Mouse (Mus musculus): Measurements from ENCODE around the gene Msi2. TPM values are rescaled to one million over a fixed set of nuclear protein-coding genes. Genes with fewer than 3 reads are reported as not detected.

The Msi2 gene
- total RNA-seq, 4 experiments from 2014 or later: 129 to 155 (median 139) TPM

DNA sequence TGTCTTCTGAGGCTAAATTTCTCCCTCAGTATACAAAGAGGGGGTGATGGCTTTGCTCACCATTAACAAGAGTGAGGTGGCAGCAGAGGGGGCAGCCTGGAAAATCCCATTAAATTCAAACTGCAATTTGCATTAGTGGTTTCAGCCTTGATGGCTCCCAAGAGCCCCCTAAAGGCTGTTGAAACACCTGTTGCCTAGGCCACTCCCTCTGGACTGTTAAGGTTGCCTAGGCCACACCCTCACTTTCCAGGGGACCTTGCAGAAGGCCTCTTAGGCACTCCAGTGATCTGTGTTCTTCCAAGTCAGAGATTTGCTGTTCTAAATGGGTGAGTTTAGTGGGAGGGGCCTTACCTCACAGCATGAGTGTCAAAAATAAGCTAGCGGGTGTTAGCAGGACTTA, 232.3 kb downstream of the Msi2 start:
- no peak for DNase-seq (ENCODE audit: low spot score in 2 of 2)

GRCm38 (mm10) chr11:88485088-88485487, 233.2 kb downstream of the Msi2 start:
- DNase-seq (ENCODE audit: low spot score in 2 of 2): no peak

DNA sequence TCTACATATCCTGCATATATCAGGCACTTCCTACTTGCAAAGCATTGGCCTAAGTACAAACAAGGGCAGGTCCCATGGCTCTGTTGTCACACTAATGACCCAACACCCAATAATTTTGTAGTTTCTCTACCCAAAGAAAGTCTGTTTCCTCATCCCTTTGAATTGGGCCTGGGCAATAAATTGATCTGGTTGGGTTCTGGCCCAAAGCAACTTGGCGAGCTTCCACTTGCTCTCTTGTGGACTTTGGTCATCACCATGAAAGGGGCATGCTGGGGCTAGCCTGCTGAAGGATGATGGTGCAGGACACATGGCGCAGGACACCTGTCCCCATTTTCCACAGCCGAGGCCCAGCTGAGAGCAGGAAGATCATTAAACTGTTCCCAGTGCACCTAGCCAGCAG, 234.3 kb downstream of the Msi2 start:
- DNase-seq (ENCODE audit: low spot score in 2 of 2): no peak

DNA sequence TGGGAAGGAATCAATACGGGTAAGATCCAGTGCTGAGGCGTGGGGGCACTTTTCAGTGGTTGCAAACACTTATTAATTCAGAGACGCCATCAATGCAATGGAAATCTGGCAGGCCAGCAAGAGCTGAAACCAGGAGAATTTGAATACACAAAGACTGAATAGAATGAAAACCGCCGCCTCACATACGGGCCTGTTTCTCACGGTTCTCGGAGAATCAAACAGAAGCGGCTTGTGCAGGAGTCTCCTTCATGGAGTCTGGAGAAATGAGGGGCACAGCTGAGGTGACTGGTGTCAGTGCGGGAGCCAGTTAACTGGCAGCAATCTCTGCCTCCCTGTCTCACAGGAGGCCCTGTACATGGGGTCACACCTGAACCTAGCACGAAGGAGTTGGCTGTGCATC, 235.7 kb downstream of the Msi2 start:
- DNase-seq (ENCODE audit: low spot score in 2 of 2): no peak

DNA sequence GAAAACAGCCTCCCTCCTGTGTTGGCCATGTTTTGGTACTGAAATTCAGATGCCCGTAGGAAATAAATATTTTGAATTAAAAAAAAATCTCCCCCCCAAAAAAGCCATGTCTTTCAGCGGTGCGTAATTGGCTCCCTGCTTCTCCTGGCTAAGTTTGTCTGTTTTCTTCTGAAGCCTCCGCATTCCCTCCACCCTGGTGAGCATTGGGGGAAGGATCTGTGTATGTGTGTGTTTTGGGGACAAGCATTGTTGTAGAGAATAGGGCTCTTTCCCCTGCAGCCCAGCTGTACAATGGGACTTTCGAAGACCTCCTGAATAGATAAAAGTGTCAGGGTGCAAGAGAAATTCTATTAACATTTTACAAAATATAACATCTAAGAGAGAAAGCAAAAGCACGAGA, 236.1 kb downstream of the Msi2 start:
- DNase-seq (ENCODE audit: low spot score in 2 of 2): no peak

DNA sequence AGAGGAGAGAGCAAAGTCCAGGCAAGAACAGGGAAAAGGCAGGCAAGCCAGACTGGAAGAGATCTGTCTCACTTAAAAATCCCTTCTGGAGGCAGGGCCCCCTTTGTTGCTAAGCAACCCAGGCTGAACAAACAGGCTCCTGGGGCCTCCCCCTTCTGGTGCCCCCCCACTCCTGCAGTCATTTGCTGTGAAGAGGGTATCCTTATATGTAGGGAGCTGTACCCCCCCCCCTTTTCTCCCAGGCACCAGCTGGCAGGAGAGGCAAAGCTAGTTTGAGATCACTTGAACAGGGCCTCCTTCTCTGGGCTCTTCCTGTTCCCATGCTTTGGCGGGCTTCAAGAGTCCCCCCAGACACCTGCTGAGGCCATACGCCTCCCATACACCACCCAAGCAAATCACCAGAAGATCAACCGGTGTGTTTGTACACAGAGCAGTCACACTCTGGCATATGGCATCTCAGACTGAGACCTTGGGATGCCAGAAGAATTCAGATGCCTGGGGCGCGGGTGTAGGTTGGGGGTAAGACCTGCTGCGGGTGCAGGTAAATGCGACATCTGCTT, 236.6 kb downstream of the Msi2 start:
- DNase-seq (ENCODE audit: low spot score in 2 of 2): no peak

DNA sequence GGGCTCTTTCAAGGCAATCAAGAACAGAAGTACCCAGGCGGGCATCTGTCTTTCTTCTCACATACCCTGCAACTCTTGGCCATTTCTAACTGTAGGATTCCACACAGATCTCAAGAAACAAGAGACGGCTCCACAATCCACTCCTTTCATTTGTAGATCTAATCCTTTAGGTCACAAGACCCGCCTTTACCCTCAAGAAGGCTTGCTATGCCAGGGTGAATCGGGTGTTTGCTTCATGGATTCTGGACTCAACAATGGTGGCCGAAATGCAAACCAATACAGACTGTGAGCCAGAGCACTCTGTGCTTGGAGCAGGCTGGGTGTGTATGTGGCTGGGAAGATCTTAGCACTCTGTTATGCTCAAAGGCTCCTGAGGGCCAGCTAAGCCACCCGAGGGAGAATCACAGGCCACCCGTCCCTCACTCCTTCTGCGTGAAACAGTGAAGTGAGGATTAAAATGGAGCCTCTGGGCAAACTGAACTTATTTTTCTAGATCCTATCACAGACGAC, 237.2 kb downstream of the Msi2 start:
- no peak for DNase-seq (ENCODE audit: low spot score in 2 of 2)

DNA sequence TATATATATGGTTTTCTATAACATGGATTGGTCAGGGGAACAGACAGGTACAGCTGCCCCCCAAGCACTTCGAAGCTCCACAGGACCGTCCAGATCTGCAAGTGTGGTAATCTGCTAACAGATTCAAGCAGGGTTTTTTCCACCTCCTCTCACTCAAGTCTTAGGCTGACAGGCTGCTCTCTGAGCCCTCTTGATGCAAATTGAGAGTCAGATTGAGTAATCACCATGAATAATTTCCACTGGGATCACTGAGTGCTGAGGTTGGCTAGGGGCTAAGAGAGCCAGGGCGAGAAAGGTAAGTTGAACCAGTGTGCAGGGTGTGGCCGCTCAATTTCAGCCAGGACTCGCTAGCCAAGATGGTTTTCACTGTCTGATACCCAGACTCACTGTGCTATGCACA, 238.8 kb downstream of the Msi2 start:
- no peak for DNase-seq (ENCODE audit: low spot score in 2 of 2)

GRCm38 (mm10) chr11:88474889-88475440, 243.3 kb downstream of the Msi2 start:
- no peak for DNase-seq (ENCODE audit: low spot score in 2 of 2)

GRCm38 (mm10) chr11:88472731-88473130, 245.6 kb downstream of the Msi2 start:
- DNase-seq (ENCODE audit: low spot score in 2 of 2): no peak

- peak in 1 of 2 experiments; percentile 46 for DNase-seq (ENCODE audit: low spot score in 2 of 2)
These were observed 246.2 kb downstream of the Msi2 start for GRCm38 (mm10) chr11:88471981-88472647.

- DNase-seq (ENCODE audit: low spot score in 2 of 2): no peak
These were observed 247.7 kb downstream of the Msi2 start for GRCm38 (mm10) chr11:88470599-88470998.

DNA sequence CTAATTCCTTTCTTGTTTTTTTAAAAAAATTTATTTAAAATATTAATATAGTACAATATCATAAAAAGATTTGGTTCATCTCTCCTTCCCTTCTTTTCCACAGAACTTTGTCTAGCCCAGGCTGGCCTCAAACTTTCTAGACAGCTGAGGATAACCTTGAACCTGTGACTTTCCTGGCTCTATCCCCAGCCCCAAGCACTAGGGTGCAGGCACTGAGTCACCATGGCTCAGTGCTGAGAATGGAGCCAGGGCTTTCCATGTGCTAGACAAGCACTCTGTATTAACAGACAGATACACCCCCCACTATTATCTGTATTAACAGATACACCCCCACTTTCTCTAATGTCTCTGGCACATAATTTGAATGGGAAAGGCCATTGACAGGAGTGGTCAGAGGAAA, 249.3 kb downstream of the Msi2 start:
- no peak for DNase-seq (ENCODE audit: low spot score in 2 of 2)

DNA sequence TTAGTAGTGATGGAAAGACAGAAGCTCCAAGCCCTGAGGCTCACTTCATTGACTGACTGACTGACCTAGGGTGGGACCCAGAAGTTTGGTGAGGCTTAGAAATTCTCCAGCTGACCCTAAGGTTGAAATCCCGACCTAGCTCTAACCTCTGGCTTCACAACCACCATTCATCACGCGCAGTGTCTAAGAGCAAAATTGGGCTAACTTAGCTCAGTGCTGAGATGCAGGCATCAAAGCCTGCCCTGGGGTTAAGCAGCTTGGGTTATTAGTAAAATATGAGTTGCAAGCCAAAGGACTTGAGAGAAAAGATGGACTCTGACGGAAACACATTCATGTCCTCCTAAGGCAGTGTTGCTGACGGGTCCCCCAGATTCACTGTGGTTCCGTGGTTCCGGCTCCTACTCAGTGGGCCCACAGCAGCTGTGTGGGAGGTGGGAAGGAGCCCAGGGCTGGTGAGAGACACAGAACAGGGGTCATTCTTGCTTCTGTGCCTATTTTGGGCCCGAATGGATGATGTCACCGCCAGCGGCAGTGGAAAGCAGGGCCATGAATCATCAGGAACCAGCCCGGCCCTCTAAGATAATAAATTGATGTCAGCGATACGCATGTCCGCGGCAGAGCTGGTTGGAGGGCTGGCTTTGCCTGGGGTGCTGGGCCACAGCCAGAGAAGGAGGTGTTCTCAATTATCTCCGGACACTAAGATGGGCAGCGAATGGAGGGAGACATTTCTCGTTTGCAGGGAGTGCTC, 250.6 kb downstream of the Msi2 start:
- DNase-seq (ENCODE audit: low spot score in 2 of 2): peak in 1 of 2 experiments; percentile 37

DNA sequence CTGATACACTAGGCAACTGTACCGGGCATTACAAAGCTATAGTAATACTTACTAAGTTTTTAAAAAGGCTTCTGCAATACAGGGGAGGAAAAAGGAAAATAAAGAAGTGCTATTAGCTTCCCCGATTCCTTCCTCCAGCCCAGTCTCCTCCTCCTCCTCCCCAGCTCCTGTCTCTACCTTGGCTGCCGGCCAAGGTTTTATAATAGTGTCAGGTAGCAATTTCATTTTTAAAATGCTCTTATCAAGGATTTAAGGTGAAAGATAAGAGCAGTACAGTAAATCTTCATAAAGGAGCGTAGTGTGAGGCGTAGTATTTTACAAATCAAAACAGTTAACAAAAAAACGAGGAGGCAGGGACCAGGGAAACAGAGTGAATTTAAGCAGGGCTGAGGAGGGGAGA, 254.4 kb downstream of the Msi2 start:
- no peak for DNase-seq (ENCODE audit: low spot score in 2 of 2)

- DNase-seq (ENCODE audit: low spot score in 2 of 2): no peak
These were observed 255.5 kb downstream of the Msi2 start for GRCm38 (mm10) chr11:88462789-88463188.

DNA sequence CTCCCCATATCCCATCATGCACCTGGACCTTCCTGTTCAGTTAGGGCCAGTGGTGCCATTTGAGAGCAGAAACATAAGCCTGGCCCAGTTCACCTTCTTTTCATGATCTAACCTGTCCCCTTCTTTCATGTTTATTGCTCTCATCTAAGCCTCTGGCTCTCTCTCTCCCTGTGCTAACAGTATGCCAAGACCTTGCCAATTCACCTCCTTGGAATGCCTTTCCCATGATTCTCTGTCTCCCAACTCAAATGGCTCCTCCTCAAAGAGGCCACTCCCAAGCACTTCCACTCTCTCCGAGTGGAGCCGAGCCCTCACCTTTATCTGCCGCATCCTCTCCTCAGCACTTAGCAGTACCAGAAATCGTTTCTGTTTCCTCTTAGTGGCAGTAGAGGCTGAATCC, 256.7 kb downstream of the Msi2 start:
- no peak for DNase-seq (ENCODE audit: low spot score in 2 of 2)

DNA sequence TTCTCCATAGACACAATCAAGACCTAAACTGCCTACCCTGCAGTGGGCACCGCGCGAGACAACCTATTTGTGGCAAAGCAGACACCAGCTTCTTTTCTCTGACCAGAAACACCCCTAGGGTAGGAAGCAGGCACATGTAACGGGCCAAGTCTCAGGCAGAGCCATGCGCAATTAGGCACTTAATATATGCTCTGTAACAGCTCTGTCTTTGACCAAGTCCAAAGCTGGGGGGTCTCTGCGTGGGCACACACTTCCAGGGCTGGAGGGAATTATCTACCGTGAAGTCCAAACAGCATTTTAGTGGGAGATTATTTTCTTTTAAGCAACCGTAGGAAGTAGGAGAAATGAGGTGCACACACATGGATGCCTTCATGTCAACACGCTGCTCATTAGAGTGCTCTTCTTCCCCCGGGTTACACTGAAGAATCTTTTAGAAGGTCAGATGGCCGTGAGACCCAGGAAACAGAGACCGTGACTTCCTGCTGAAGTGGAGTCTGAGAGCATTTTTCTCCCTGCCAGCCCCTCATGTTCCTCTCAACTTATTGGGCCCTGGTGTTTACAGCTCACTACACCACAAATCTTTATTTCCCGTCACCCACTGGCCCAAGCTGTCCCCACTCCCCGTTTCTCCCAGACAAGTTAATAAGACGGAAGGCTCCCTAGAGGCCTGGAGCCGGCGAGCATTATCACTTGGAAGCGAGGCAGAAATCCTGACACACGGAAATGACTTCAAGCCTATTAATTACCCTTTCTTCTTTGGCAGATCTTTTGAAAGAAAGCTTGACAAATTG, 258.2 kb downstream of the Msi2 start:
- no peak for DNase-seq (ENCODE audit: low spot score in 2 of 2)

DNA sequence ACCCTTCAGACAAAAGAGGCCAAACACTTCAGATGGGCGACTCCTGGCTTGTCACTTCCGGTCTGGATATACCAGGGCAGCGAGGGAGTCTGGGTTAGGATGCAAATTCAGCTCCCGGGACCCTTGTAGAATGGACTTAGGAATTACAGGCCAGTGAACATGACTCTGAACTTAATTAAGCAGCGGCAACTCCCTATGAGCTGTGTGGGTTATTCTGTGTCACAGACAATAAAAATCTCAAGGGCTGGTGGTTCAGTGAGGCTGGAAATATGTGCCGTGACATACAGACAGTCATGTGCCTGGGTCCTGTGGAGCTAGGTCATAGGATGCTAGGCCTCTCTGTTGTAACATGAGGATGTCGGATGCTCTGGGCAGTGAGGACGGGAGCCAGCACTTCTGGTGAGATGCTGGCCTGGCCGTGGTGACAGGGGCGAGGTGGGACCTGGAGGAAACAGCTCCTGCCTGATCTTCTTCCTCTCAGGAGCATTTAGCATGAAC, 261.0 kb downstream of the Msi2 start:
- DNase-seq (ENCODE audit: low spot score in 2 of 2): no peak

- no peak for DNase-seq (ENCODE audit: low spot score in 2 of 2)
These were observed 263.2 kb downstream of the Msi2 start for GRCm38 (mm10) chr11:88454867-88455806.

Data from left cerebral cortex, adult 8-10 months (tissue).